Mouse (Mus musculus) heart, postnatal 0 days (tissue): Measurements from ENCODE around the gene Gm17606.

Source experiments
- CTCF ChIP-seq: IDR thresholded peaks from 2 replicates; pipeline ENCODE4 v1.5.1; 2016; ENCODE audit warnings: antibody characterized with exemption, control low read depth, low read depth
- EP300 ChIP-seq: IDR thresholded peaks from 2 replicates; pipeline ENCODE4 v1.6.1; 2016; ENCODE audit warnings: antibody characterized with exemption, low read depth

GRCm38 (mm10) chr14:54640946-54641304 lies at the start of gene Gm17606:
- TF ChIP-seq CTCF (no peak), EP300 (no peak)
